Mouse (Mus musculus): ENCODE results near the gene Themis.

DNA sequence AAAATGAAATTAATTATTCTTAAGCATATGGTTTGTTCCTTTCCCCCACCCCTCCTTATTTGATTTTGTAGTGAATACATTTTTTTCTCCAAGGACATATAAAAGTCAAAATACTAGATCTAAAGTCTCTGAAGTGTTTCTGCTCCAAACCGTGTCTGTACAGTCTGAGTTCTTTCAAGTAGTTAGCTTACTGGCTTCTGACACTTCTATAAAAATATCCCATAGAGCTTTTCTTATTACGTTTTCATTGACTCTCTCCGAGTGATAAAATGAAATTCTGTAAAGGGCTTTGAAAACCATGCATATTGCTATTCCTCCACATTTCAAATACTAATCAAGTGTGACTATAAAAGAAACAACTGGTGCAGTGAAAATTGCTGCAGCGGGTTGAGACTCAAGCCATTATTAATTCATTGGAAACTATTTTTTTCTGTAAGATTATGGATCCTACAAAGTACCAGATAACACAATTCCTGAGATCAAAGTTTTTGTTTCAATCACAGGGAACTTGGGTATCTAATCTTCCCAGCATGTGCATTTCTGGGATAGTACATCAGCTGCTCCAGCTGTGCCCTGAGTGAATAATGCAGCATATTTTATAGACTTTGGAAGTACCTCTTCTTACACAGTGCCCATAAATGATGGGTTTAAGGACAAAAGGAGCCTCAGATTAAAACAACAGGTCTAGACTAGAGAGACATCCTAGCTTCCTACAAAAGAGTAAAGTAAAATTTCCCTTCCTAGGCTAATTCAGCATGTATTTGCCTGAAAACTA lies 202.6 kb downstream of the Themis start:
- TF ChIP-seq POLR2A (IDR thresholded peaks at IDR 0.05; ENCODE audit: borderline replicate concordance, extremely low read depth, insufficient read depth, insufficient read length, poor library complexity, severe bottlenecking) (no peak), CTCF (IDR thresholded peaks at IDR 0.05; ENCODE audit: borderline replicate concordance, extremely low read depth, insufficient read depth, insufficient read length) (no peak)

Data from brain, embryonic 14.5 days (tissue).